Mouse (Mus musculus) myocyte (in vitro differentiated cells): ENCODE measurements around the gene Dtnb.

ENCODE experiments used
- CEBPB ChIP-seq: IDR thresholded peaks from 2 replicates; pipeline ENCODE4 v1.6.1; 2011; ENCODE audit warnings: mild to moderate bottlenecking, moderate library complexity; ENCODE audit not compliant: poor library complexity, insufficient read depth, severe bottlenecking
- E2F4 ChIP-seq: IDR thresholded peaks from one replicate; pipeline ENCODE4 v1.6.1; 2011; ENCODE audit warnings: mild to moderate bottlenecking, control low read depth, moderate library complexity; ENCODE audit not compliant: insufficient read depth
- MAX ChIP-seq: IDR thresholded peaks from one replicate; pipeline ENCODE4 v1.6.1; 2011; ENCODE audit warnings: low read depth, mild to moderate bottlenecking, control low read depth
- POLR2A ChIP-seq: IDR thresholded peaks from one replicate; pipeline ENCODE4 v1.6.1; 2011; ENCODE audit warnings: low read depth, mild to moderate bottlenecking, control low read depth, moderate library complexity; ENCODE audit not compliant: insufficient read length
- POLR2AphosphoS2 ChIP-seq: IDR thresholded peaks from one replicate; pipeline ENCODE4 v1.6.1; 2011; ENCODE audit warnings: low read depth, control low read depth; ENCODE audit not compliant: insufficient read length
- USF1 ChIP-seq: IDR thresholded peaks from one replicate; pipeline ENCODE4 v1.6.1; 2011; ENCODE audit warnings: low read depth, mild to moderate bottlenecking, control low read depth, moderate library complexity

DNA sequence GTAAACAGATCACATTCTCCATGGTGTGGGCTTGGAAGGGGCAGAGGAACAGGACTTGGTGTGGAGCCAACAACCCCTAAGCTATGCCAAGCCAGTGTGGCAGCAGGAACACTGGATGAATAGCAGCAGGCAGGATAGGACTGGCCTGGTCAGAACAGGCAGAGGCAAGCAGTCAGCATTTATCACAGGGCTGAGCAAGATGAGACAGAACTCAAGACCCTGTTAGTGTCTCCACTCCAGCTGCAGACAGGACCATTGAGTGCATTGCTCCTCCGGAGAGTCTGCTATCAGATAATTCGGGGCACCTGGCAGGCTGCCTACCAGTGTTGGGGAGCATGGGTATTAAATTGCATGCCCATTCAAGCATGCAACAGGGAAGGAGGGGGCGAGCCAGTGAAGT, 34.6 kb upstream of the Dtnb start:
- TF ChIP-seq MAX (no peak), POLR2A (no peak), E2F4 (no peak), USF1 (no peak), CEBPB (no peak), POLR2AphosphoS2 (no peak)
